Mouse (Mus musculus): Measurements from ENCODE around the gene Lrrtm1.

Gene Lrrtm1

GRCm38 (mm10) chr6:77242601-77243406, at the start of gene Lrrtm1:
Gene Lrrtm1, plus strand, starts transcription at chr6:77242689.
- no peak for DNase-seq (ENCODE audit: low read depth)

GRCm38 (mm10) chr6:77196650-77197049, 45.8 kb upstream of the Lrrtm1 start:
- no peak for DNase-seq (ENCODE audit: low read depth)

- no peak for DNase-seq (ENCODE audit: low read depth)
These were observed 43.1 kb upstream of the Lrrtm1 start for GRCm38 (mm10) chr6:77199375-77199774.

GRCm38 (mm10) chr6:77209183-77209582, 33.3 kb upstream of the Lrrtm1 start:
- DNase-seq (ENCODE audit: low read depth) = no peak

- DNase-seq (ENCODE audit: low read depth) = no peak
These were observed 32.6 kb upstream of the Lrrtm1 start for GRCm38 (mm10) chr6:77209929-77210328.

GRCm38 (mm10) chr6:77213757-77214409, 28.6 kb upstream of the Lrrtm1 start:
- DNase-seq (ENCODE audit: low read depth) = no peak

- DNase-seq (ENCODE audit: low read depth) = no peak
These were observed 27.2 kb upstream of the Lrrtm1 start for GRCm38 (mm10) chr6:77215322-77215721.

- DNase-seq (ENCODE audit: low read depth) = peak; percentile 3
These were observed 23.6 kb upstream of the Lrrtm1 start for GRCm38 (mm10) chr6:77218875-77219274.

GRCm38 (mm10) chr6:77220776-77221175, 21.7 kb upstream of the Lrrtm1 start:
- DNase-seq (ENCODE audit: low read depth) = no peak

GRCm38 (mm10) chr6:77222849-77223638, 19.4 kb upstream of the Lrrtm1 start:
- DNase-seq (ENCODE audit: low read depth) = no peak

- DNase-seq (ENCODE audit: low read depth) = no peak
These were observed 2.1 kb upstream of the Lrrtm1 start for GRCm38 (mm10) chr6:77240426-77240825.

- DNase-seq (ENCODE audit: low read depth) = no peak
These were observed 1.2 kb downstream of the Lrrtm1 start for GRCm38 (mm10) chr6:77243541-77244231.

- no peak for DNase-seq (ENCODE audit: low read depth)
These were observed 11.0 kb downstream of the Lrrtm1 start for GRCm38 (mm10) chr6:77253480-77253879.

GRCm38 (mm10) chr6:77256348-77256747, 13.9 kb downstream of the Lrrtm1 start:
- no peak for DNase-seq (ENCODE audit: low read depth)

GRCm38 (mm10) chr6:77257358-77258105, 15.0 kb downstream of the Lrrtm1 start:
- DNase-seq (ENCODE audit: low read depth) = no peak

GRCm38 (mm10) chr6:77265163-77265562, 22.7 kb downstream of the Lrrtm1 start:
- DNase-seq (ENCODE audit: low read depth) = no peak

GRCm38 (mm10) chr6:77278794-77279193, 36.3 kb downstream of the Lrrtm1 start:
- no peak for DNase-seq (ENCODE audit: low read depth)

GRCm38 (mm10) chr6:77286317-77286716, 43.8 kb downstream of the Lrrtm1 start:
- no peak for DNase-seq (ENCODE audit: low read depth)

GRCm38 (mm10) chr6:77288402-77288801, 45.9 kb downstream of the Lrrtm1 start:
- DNase-seq (ENCODE audit: low read depth) = no peak

GRCm38 (mm10) chr6:77291415-77291814, 48.9 kb downstream of the Lrrtm1 start:
- DNase-seq (ENCODE audit: low read depth) = no peak

GRCm38 (mm10) chr6:77301305-77301704, 58.8 kb downstream of the Lrrtm1 start:
- no peak for DNase-seq (ENCODE audit: low read depth)

Measured in 416B (cell line).